Mouse (Mus musculus) heart, embryonic 11.5 days (tissue): ENCODE measurements around the gene Gng7. TPM values are rescaled to one million over a fixed set of nuclear protein-coding genes. Genes with fewer than 3 reads are reported as not detected.
A peak's percentile ranks its signal among the peaks of the same experiment; 100 is the strongest.
"Not testable (repeated sequence)": the region's sequence is repeated elsewhere in the genome, so short reads cannot be mapped to it uniquely, and the experiment has no call there.

Experiments used
- ATAC-seq: fragments of 200-750 bp; cut with Nextera tagmentation; replicated peaks from 2 replicates; pipeline ENCODE4 v1.8.0; 2017; ENCODE audit warnings: moderate library complexity; ENCODE audit not compliant: insufficient number of reproducible peaks, low FRiP score, low TSS enrichment
- H3K27ac ChIP-seq: fragments of 300-500 bp; sonication (generic); 2 replicates; pipeline ENCODE4 v1.5.1; 2014; ENCODE audit warnings: mild to moderate bottlenecking, low read depth, low read length
- H3K27me3 ChIP-seq: fragments of 300-500 bp; sonication (generic); 2 replicates; pipeline ENCODE4 v1.6.1; 2014; ENCODE audit warnings: mild to moderate bottlenecking, low read length, mixed read lengths; ENCODE audit not compliant: control insufficient read depth, insufficient read depth
- H3K36me3 ChIP-seq: fragments of 300-500 bp; sonication (generic); 2 replicates; pipeline ENCODE4 v1.6.1; 2014; ENCODE audit warnings: mild to moderate bottlenecking, low read length, moderate library complexity, mixed read lengths; ENCODE audit not compliant: control insufficient read depth, insufficient read depth
- H3K4me1 ChIP-seq: fragments of 300-500 bp; sonication (generic); 2 replicates; pipeline ENCODE4 v1.6.1; 2014; ENCODE audit warnings: low read length; ENCODE audit not compliant: control insufficient read depth, insufficient read depth
- H3K4me2 ChIP-seq: fragments of 300-500 bp; sonication (generic); 2 replicates; pipeline ENCODE4 v1.6.1; 2014; ENCODE audit warnings: mild to moderate bottlenecking, moderate library complexity
- H3K4me3 ChIP-seq: fragments of 300-500 bp; sonication (generic); 2 replicates; pipeline ENCODE4 v1.5.1; 2014; ENCODE audit warnings: low read depth, low read length
- H3K9ac ChIP-seq: fragments of 300-500 bp; sonication (generic); 2 replicates; pipeline ENCODE4 v1.6.1; 2014; ENCODE audit warnings: mild to moderate bottlenecking, low read depth, low read length, moderate library complexity
- H3K9me3 ChIP-seq: fragments of 300-500 bp; sonication (generic); replicated peaks from 2 replicates; pipeline ENCODE4 v1.6.1; 2016; ENCODE audit warnings: low read length; ENCODE audit not compliant: control insufficient read depth
- WGBS: fragments of 180-500 bp; shearing (Covaris S2); extraction: QIAGEN DNeasy Blood & Tissue Kit; methylation state at CpG from one replicate; pipeline ENCODE4 v1.1.7; 2014; ENCODE audit not compliant: insufficient replicate concordance; 5-methylcytosine and 5-hydroxymethylcytosine counted together
- polyA plus RNA-seq: library from polyadenylated mRNA; unstranded; fragments of >200 nt; fragmentation: Nextera tagmentation; extraction: Ambion mirVana; gene quantifications from 2 replicates; pipeline ENCODE4 v1.2.1, GENCODE M21; 2014

Gene Gng7
- polyA plus RNA-seq, 1 experiment from 2014 or later: 1.4 TPM

DNA sequence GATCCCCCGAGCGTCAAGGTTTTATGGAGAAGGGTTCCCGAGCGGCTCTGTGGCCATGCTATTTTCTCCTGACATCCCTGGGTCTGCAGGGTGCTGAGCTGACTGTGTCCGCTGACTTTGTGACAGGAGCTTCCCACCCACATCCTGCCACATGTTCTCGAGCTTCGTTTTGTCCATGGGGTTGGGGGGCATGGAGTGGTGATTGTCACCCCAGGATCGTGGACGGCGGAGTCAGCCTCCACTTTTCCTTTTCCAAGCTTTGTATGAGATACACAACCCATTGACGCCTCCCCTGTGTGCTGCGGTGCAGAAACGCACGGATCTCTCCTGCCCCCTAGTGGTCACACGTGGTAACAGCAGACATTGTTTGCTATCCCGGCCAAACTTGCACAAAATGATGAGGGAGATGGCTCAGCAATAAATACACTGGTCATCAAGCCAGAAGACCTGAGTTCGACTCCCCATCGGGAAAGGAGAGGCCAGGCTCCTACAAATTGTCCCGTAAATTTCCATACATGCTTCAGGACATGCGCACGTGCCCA lies 19.6 kb downstream of the Gng7 start:
- H3K9ac ChIP-seq: no peak overlapping the region
- H3K4me2 ChIP-seq: peak overlapping the region; percentile 39
- 0 out of 2 replicates have a peak overlapping the region, but pooled peaks have one; percentile 5 for H3K4me3 ChIP-seq
- WGBS: 11% methylated on average over 21 of the region's 21 CpGs
- no peak overlapping the region for H3K27ac ChIP-seq
- no peak for ATAC-seq
- H3K27me3 ChIP-seq: peaks cover 22% of the 10 kb centered on the region
- H3K4me1 ChIP-seq: peaks cover 3% of the 10 kb centered on the region; the same call in 1 of the 2 replicates
- H3K9me3 ChIP-seq: no peaks in the 10 kb centered on the region
- no peaks in the 10 kb centered on the region for H3K36me3 ChIP-seq

DNA sequence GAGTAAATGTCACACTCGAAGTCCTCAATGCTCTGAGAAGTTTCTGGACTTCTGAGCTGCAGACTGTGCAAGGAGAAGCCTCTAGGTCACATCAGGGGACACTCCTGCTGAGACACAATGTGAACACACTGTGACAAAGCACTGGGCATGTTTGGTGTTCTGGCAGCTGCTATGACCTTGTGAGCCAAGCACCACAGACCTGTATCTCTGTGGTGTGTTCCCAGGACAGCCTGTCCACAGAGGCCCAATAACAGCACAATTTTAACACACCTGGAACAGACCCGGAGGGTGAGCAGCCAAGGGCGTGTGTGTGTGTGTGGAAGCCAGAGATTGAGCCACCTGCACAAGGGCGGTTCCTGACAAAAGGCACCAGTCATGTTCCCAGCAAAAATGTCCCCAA lies 20.1 kb downstream of the Gng7 start:
- no peak for ATAC-seq
- H3K9ac ChIP-seq: no peak overlapping the region
- no peak overlapping the region for H3K27ac ChIP-seq
- H3K4me2 ChIP-seq: peak overlapping the region; percentile 39; the same call in 1 of the 2 replicates
- peaks cover 22% of the 10 kb centered on the region for H3K27me3 ChIP-seq
- no peaks in the 10 kb centered on the region for H3K36me3 ChIP-seq
- H3K4me1 ChIP-seq: peaks cover 3% of the 10 kb centered on the region; the same call in 1 of the 2 replicates
- H3K9me3 ChIP-seq: no peaks in the 10 kb centered on the region
- H3K4me3 ChIP-seq: no peak overlapping the region
- WGBS: 55% methylated on average over 4 of the region's 4 CpGs

GRCm38 (mm10) chr10:80993276-80993675 lies 21.5 kb downstream of the Gng7 start:
- Histone ChIP-seq H3K9ac (no peak overlapping the region), H3K27ac (no peak overlapping the region), H3K4me2 (no peak overlapping the region), H3K36me3 (no peaks in the 10 kb centered on the region), H3K27me3 (peaks cover 17% of the 10 kb centered on the region), H3K9me3 (no peaks in the 10 kb centered on the region), H3K4me3 (no peak overlapping the region), H3K4me1 (peaks cover 3% of the 10 kb centered on the region; the same call in 1 of the 2 replicates)
- 73% methylated on average over 5 of the region's 5 CpGs for WGBS
- no peak for ATAC-seq

DNA sequence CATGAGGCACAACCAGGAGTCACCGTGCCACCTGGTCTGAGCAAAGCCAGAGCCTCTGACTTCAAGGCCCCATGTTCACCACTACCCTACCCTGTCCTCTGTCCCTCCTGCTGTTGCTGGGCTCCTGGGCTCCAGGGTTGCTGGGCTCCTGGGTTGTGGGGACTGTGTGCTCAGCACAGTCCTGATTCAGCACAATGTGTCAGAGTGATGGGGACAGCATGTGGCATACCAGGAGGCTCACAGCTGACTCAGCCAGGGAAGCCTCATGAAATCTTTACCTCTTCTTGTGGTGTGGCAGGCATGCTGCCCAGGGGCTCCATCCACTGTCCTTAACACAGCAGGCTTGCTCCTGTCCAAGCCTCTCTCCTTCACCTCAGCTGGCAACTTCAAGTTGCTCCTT lies 22.8 kb downstream of the Gng7 start:
- Histone ChIP-seq H3K4me3 (no peak overlapping the region), H3K9me3 (no peaks in the 10 kb centered on the region), H3K4me1 (peaks cover 13% of the 10 kb centered on the region), H3K27me3 (peaks cover 11% of the 10 kb centered on the region), H3K4me2 (no peak overlapping the region), H3K36me3 (no peaks in the 10 kb centered on the region), H3K9ac (no peak overlapping the region), H3K27ac (no peak overlapping the region)
- WGBS: 67% methylated on average over 1 of the region's 1 CpGs
- no peak for ATAC-seq

DNA sequence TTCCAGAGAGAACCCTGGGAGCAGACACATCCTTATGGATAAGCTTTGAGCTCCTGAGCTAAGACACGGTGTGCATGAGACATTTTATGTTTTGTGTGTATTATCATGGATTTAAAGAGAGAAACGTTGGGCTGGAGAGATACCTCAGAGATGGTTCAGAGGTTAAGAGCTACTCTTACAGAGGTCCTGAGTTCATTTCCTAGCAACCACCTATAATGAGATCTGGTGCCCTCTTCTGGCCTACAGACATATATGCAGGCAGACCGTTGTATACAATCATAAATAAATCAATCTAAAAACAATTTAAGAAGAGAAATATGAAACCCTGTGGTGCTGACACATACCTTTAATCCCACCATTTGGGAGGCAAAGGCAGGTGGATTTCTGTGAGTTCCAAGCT lies 23.7 kb downstream of the Gng7 start:
- no peak overlapping the region for H3K27ac ChIP-seq
- H3K36me3 ChIP-seq: no peaks in the 10 kb centered on the region
- WGBS: 17% methylated on average over 3 of the region's 3 CpGs
- H3K9ac ChIP-seq: no peak overlapping the region
- H3K9me3 ChIP-seq: no peaks in the 10 kb centered on the region
- no peak overlapping the region for H3K4me3 ChIP-seq
- peaks cover 18% of the 10 kb centered on the region for H3K27me3 ChIP-seq
- H3K4me1 ChIP-seq: peaks cover 13% of the 10 kb centered on the region
- ATAC-seq: no peak
- no peak overlapping the region for H3K4me2 ChIP-seq

GRCm38 (mm10) chr10:80990406-80990805 lies 24.3 kb downstream of the Gng7 start:
- Histone ChIP-seq H3K9me3 (no peaks in the 10 kb centered on the region), H3K9ac (no peak overlapping the region), H3K4me3 (no peak overlapping the region), H3K27ac (no peak overlapping the region), H3K36me3 (no peaks in the 10 kb centered on the region), H3K4me2 (no peak overlapping the region), H3K27me3 (peaks cover 23% of the 10 kb centered on the region), H3K4me1 (peaks cover 18% of the 10 kb centered on the region)
- 66% methylated on average over 7 of the region's 7 CpGs for WGBS
- no peak for ATAC-seq

GRCm38 (mm10) chr10:80989854-80990253 lies 24.9 kb downstream of the Gng7 start:
- not testable (repeated sequence) for H3K9ac ChIP-seq, H3K4me3 ChIP-seq, ATAC-seq, H3K9me3 ChIP-seq, H3K27ac ChIP-seq, H3K4me2 ChIP-seq, H3K36me3 ChIP-seq
- H3K4me1 ChIP-seq: peaks cover 22% of the 10 kb centered on the region
- H3K27me3 ChIP-seq: peaks cover 29% of the 10 kb centered on the region
- WGBS: 57% methylated on average over 4 of the region's 4 CpGs

DNA sequence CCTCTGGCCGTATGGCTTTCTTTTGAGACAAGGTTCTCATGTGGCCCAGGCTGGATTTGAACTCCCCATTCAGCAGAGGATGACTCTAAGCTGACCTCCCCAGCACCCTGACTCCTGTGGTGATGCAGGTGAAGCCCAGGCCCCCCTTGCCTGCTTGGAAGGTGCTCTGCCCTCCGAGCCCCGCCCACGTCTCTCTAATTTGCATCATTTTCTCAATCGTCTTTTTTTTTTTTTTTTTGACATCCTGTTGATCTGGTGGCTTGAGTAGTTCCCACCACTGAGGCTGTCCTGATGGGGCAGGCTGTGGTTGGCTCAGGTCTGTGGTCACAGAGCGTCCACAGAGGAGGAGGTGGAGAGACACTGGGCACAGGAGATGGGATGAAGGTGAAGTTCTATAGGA lies 25.3 kb downstream of the Gng7 start:
- Histone ChIP-seq H3K4me1 (peaks cover 19% of the 10 kb centered on the region), H3K36me3 (no peaks in the 10 kb centered on the region), H3K9ac (no peak overlapping the region), H3K4me2 (no peak overlapping the region), H3K9me3 (no peaks in the 10 kb centered on the region), H3K4me3 (no peak overlapping the region), H3K27me3 (peaks cover 32% of the 10 kb centered on the region), H3K27ac (no peak overlapping the region)
- 52% methylated on average over 6 of the region's 6 CpGs for WGBS
- ATAC-seq: no peak

DNA sequence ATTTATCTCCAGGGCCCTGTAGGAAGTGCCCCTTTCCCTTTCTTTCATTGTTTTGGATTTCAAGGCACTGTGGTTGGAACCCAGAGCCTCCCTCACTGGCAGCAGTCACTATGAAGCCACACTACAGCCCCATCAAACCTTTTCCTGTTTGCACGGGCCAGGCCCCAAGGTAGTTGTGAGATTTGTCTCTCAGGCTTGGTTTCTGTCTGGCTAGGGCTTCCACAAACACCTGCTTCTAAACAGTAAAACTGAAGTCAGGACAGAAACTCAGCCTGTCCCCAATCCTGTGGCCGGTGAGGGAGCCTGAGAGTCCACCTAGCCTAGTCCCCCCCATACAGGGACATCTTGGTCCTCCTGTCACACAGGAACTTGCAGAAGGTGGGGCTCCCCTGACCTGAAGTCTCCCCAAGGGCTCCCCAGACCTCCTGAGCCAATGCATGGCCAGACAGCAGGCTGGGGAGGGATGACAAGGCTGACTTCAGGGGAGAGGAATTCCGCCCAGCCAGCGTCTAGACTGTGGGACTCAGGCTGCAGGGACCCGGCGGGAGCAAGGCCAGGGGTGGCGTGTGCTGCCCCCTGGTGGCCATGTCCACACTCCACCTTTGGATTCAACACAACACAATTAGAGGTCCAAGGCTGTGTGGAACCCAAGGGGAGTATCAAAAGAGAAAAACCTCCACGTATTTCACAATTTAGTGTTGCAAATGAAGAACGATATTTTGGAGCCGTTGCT lies 26.9 kb downstream of the Gng7 start:
- Histone ChIP-seq H3K36me3 (no peaks in the 10 kb centered on the region), H3K4me3 (no peak overlapping the region), H3K4me2 (no peak overlapping the region), H3K4me1 (peaks cover 19% of the 10 kb centered on the region), H3K9ac (peak overlapping the region; percentile 56; the same call in 1 of the 2 replicates), H3K9me3 (no peaks in the 10 kb centered on the region), H3K27ac (peak overlapping the region; percentile 23), H3K27me3 (peaks cover 32% of the 10 kb centered on the region)
- ATAC-seq: peak; percentile 58
- WGBS: 8% methylated on average over 10 of the region's 10 CpGs
